8 mouse cellular contexts compared by ENCODE assay signal in the genomic region with DNA sequence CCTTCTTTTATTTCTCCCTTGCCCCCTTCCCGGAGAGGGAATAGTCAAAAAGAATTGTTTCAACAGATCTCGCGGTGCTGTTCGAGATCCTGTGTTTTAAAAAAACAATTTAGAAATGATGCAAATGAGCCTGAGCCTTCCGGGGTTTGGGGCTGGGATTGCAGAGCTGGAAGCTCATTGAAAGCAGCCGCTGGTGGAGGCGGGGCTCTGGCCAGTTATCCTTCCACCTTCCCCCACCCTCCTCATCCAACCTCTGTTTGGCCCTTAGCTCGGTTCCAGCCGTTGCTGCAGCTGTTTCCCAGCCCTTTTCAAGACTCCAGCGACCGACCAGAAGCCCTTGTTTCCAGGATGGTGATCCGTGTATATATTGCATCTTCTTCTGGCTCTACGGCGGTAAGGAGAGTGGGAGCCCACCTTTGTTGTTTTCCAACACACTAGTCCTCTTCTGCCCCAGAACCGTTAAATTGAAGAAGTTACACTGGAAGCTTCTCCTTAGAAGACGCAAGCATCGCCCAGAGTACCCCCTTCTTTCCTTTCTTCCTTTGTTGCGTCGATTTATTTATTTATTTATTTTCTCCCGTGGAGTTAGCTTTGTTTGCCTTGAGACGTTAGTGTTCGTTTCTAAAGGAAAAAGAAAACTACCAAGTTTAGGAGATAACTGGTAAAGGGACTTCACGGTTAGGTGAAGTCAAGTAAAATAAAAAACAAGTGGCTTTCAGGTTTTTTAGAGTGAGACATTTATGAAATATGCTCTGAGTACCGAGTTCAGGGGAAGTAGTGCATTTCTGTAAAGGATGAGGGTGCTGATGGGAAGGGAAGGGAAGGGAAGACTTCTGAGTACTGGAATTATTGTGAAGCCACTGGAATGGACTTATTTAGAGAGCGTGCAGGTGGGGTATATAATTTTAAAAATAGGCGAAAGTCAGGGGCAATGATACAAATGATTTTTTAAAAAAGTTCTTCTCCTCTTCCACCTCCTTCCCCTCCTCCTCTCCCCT. TPM values are rescaled to one million over a fixed set of nuclear protein-coding genes. Genes with fewer than 3 reads are reported as not detected.
DNase-seq lines count a peak whose midpoint lies in the region; ATAC-seq lines count a peak whose summit lies in the region.

A gene (plus strand): TSS at position 121 of the 998 bp plus-strand sequence.

- no peaks in the 10 kb centered on the region for H3K36me3 ChIP-seq in hindbrain, embryonic 12.5 days

- no peaks in the 10 kb centered on the region for H3K4me1 ChIP-seq in hindbrain, embryonic 12.5 days

- H3K4me3 ChIP-seq in hindbrain, embryonic 12.5 days = peak within 1 kb of the TSS; percentile 44

- WGBS in hindbrain, embryonic 12.5 days = 19% methylated on average over 26 of the region's 26 CpGs

- no peaks in the 10 kb centered on the region for H3K27me3 ChIP-seq in hindbrain, embryonic 12.5 days

- H3K9ac ChIP-seq in hindbrain, embryonic 12.5 days = peak within 1 kb of the TSS; percentile 61

- H3K4me2 ChIP-seq in hindbrain, embryonic 12.5 days (replicated peaks) = peak within 1 kb of the TSS; percentile 50

- DNase-seq in R1 (ENCODE audit: low read depth, low spot score) = peak; percentile 38
- DNase-seq in cerebellum, postnatal 14 days = peak; percentile 50 to 58
- DNase-seq in frontal cortex, postnatal 14 days (ENCODE audit: low spot score in 2 of 2) = peak; percentile 30 to 34
- peak; percentile 22 to 41 for DNase-seq in layer of hippocampus, postnatal 36 days
- peak; percentile 91 for DNase-seq in lung, postnatal 36 days
- DNase-seq in retina, postnatal 1 day = peak; percentile 77
- DNase-seq in urinary bladder, adult 18-20 months (ENCODE audit: low spot score in 2 of 2) = peak; percentile 33 to 69

- ATAC-seq in hindbrain, embryonic 12.5 days (ENCODE audit: low FRiP score) = peak; percentile 97

- no peaks in the 10 kb centered on the region for H3K9me3 ChIP-seq in hindbrain, embryonic 12.5 days (replicated peaks)

- peak within 1 kb of the TSS; percentile 90 for H3K27ac ChIP-seq in hindbrain, embryonic 12.5 days

RNA-seq across cellular contexts. Expression of the gene that starts here (rescaled TPM):
- polyA plus RNA-seq in hindbrain, embryonic 12.5 days (2016; fragmentation: Nextera tagmentation; extraction: Ambion mirVana) = 194 and 206 TPM in 2 replicates
- 10 to 100 TPM; 84.8 to 93.0 TPM for total RNA-seq in layer of hippocampus, postnatal 36 days (2021)

Comparison
In these comparisons a context has a peak if more than half of its experiments do, and no peak if none do; other contexts are left out.
1. Peak in every context shown above with its lines: DNase-seq, ATAC-seq, H3K4me3 ChIP-seq and H3K27ac ChIP-seq.
2. DNase-seq: peak in every context shown above with its lines; median percentile 91 in lung, postnatal 36 days; 77 in retina, postnatal 1 day; 54 in cerebellum, postnatal 14 days; 51 in urinary bladder, adult 18-20 months; 38 in R1; 32 in frontal cortex, postnatal 14 days; 32 in layer of hippocampus, postnatal 36 days.